Mouse (Mus musculus): Measurements from ENCODE around the gene Mlkl.

DNA sequence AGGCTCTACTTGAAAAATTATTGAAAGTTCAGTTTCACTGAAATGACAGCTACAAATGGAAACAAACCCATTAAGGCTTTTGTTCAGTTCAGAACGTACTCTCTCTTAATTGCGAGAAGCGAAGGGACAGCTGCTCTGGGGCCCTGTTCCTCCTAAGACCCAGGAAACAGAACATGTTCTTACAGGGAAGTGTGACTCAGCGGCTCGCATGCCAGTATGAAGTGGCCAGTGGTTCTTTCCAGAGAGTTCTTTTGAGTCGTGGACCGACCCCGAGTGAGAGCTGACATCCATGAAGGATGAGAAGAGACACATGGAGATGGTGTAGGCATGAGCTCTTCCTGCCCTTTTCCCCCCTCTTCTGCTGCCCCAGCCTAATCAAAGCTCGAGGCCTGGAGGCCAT, 31.7 kb upstream of the Mlkl start:
- no peak for TF ChIP-seq POLR2A (IDR thresholded peaks at IDR 0.05; ENCODE audit: borderline replicate concordance, extremely low read depth, insufficient read depth, insufficient read length, poor library complexity, severe bottlenecking)
- no peak for TF ChIP-seq CTCF (IDR thresholded peaks at IDR 0.05; ENCODE audit: borderline replicate concordance, extremely low read depth, insufficient read depth, insufficient read length)
